Comparison of ENCODE assay signal across 8 mouse cellular contexts in genomic region chr13:23436231-23436661, GRCm38 (mm10). TPM values are rescaled to one million over a fixed set of nuclear protein-coding genes. Genes with fewer than 3 reads are reported as not detected.
A peak's percentile ranks its signal among the peaks of the same experiment; 100 is the strongest.
DNase-seq lines count a peak whose midpoint lies in the region; ATAC-seq and TF ChIP-seq lines count a peak whose summit lies in the region.

No protein-coding gene starts in this region.

- no peak for TF ChIP-seq CTCF in left cerebral cortex, adult 2 months (IDR thresholded peaks at IDR 0.05)

- peak; percentile 54 to 59 for DNase-seq in left cerebral cortex, adult 2 months (ENCODE audit: extremely low spot score in 1 of 2, low spot score in 2 of 2)
- no peak for DNase-seq in left cerebral cortex, adult 11 months (ENCODE audit: low spot score)
- peak; percentile 72 for DNase-seq in MN1 (ENCODE audit: low spot score)
- DNase-seq in embryonic facial prominence, embryonic 14.5 days (ENCODE audit: low spot score): peak; percentile 74
- DNase-seq in ovary, adult 18-20 months (ENCODE audit: low spot score): no peak

- no peaks in the 10 kb centered on the region for H3K36me3 ChIP-seq in embryonic facial prominence, embryonic 14.5 days (ENCODE audit: control insufficient read depth, insufficient read depth, low read length)
- H3K36me3 ChIP-seq in hindbrain, embryonic 12.5 days: no peaks in the 10 kb centered on the region
- no peaks in the 10 kb centered on the region for H3K36me3 ChIP-seq in limb, embryonic 15.5 days
- no peaks in the 10 kb centered on the region for H3K36me3 ChIP-seq in myocyte (ENCODE audit: control insufficient read depth, insufficient read depth)

- H3K9me3 ChIP-seq in embryonic facial prominence, embryonic 14.5 days (ENCODE audit: control insufficient read depth, low read length): no peaks in the 10 kb centered on the region
- H3K9me3 ChIP-seq in hindbrain, embryonic 12.5 days (replicated peaks): no peaks in the 10 kb centered on the region
- no peaks in the 10 kb centered on the region for H3K9me3 ChIP-seq in limb, embryonic 15.5 days

- no peaks in the 10 kb centered on the region for H3K27me3 ChIP-seq in embryonic facial prominence, embryonic 14.5 days (replicated peaks; ENCODE audit: control insufficient read depth, insufficient read depth, low read length)
- H3K27me3 ChIP-seq in hindbrain, embryonic 12.5 days: no peaks in the 10 kb centered on the region
- no peaks in the 10 kb centered on the region for H3K27me3 ChIP-seq in limb, embryonic 15.5 days
- H3K27me3 ChIP-seq in myocyte (ENCODE audit: control insufficient read depth, insufficient read depth, insufficient read length): no peaks in the 10 kb centered on the region

- no peak for TF ChIP-seq POLR2A in myocyte (IDR thresholded peaks at IDR 0.05; ENCODE audit: insufficient read length, low read depth)

- H3K27ac ChIP-seq in left cerebral cortex, adult 2 months: no peak overlapping the region
- H3K27ac ChIP-seq in embryonic facial prominence, embryonic 14.5 days (replicated peaks; ENCODE audit: low read depth, low read length): 0 out of 2 replicates have a peak overlapping the region, but pooled peaks have one; percentile 21
- H3K27ac ChIP-seq in hindbrain, embryonic 12.5 days: no peak overlapping the region
- no peak overlapping the region for H3K27ac ChIP-seq in limb, embryonic 15.5 days

- no peak overlapping the region for H3ac ChIP-seq in myocyte (ENCODE audit: control insufficient read depth, insufficient read length)

- H3K4me3 ChIP-seq in left cerebral cortex, adult 2 months: peak overlapping the region; percentile 47
- peak overlapping the region; percentile 48 for H3K4me3 ChIP-seq in embryonic facial prominence, embryonic 14.5 days (ENCODE audit: low read depth, low read length)
- H3K4me3 ChIP-seq in hindbrain, embryonic 12.5 days: 0 out of 2 replicates have a peak overlapping the region, but pooled peaks have one; percentile 38
- peak overlapping the region; percentile 45 for H3K4me3 ChIP-seq in limb, embryonic 15.5 days
- peak overlapping the region; percentile 35 for H3K4me3 ChIP-seq in myocyte

- H3K4me1 ChIP-seq in embryonic facial prominence, embryonic 14.5 days (ENCODE audit: control insufficient read depth, insufficient read depth, low read length): peaks cover 5% of the 10 kb centered on the region; the same call in 1 of the 2 replicates
- H3K4me1 ChIP-seq in hindbrain, embryonic 12.5 days: 0 out of 2 replicates have a peak, but pooled peaks cover 9% of the 10 kb centered on the region
- peaks cover 3% of the 10 kb centered on the region; the same call in 1 of the 2 replicates for H3K4me1 ChIP-seq in limb, embryonic 15.5 days

- H3K4me2 ChIP-seq in embryonic facial prominence, embryonic 14.5 days (ENCODE audit: low read depth, low read length): peak overlapping the region; percentile 66
- H3K4me2 ChIP-seq in hindbrain, embryonic 12.5 days (replicated peaks): peak overlapping the region; percentile 60
- peak overlapping the region; percentile 62 for H3K4me2 ChIP-seq in limb, embryonic 15.5 days
- H3K4me2 ChIP-seq in myocyte (ENCODE audit: low read depth): peak overlapping the region; percentile 89

- no peaks in the 10 kb centered on the region for H3K79me2 ChIP-seq in myocyte (ENCODE audit: control insufficient read depth, insufficient read depth)

- WGBS in embryonic facial prominence, embryonic 14.5 days: under 1% methylated on average over 11 of the region's 11 CpGs
- under 1% methylated on average over 11 of the region's 11 CpGs for WGBS in hindbrain, embryonic 12.5 days
- 1% methylated on average over 11 of the region's 11 CpGs for WGBS in limb, embryonic 15.5 days

- intact Hi-C loops in left cerebral cortex, adult 2 months (cut with DNase I): loop anchor here (2.0 to 10.0 kb wide), 4 partner anchors 83 to 1724 kb away; partner anchors contain the start of genes Hist1h2ac, Hist1h2bb, Hist1h2bc and Hist1h3c

- H3K9ac ChIP-seq in embryonic facial prominence, embryonic 14.5 days (ENCODE audit: low read depth, low read length): peak overlapping the region; percentile 61; the same call in 1 of the 2 replicates
- H3K9ac ChIP-seq in hindbrain, embryonic 12.5 days: no peak overlapping the region
- no peak overlapping the region for H3K9ac ChIP-seq in limb, embryonic 15.5 days

- no peak for ATAC-seq in embryonic facial prominence, embryonic 14.5 days (ENCODE audit: low read depth)
- ATAC-seq in hindbrain, embryonic 12.5 days (ENCODE audit: low FRiP score): no peak
- no peak for ATAC-seq in limb, embryonic 15.5 days (ENCODE audit: insufficient number of reproducible peaks, low FRiP score, low TSS enrichment, low read depth)

TF ChIP-seq in myocyte, 11 proteins besides CTCF, POLR2A, EP300 and RAD21:
- TF ChIP-seq MAX (IDR thresholded peaks at IDR 0.05; ENCODE audit: low read depth) (no peak), POLR2AphosphoS2 (IDR thresholded peaks at IDR 0.05; ENCODE audit: insufficient read length, low read depth) (no peak), TCF12 (IDR thresholded peaks at IDR 0.05; ENCODE audit: insufficient read depth, poor library complexity, severe bottlenecking) (no peak), SRF (IDR thresholded peaks at IDR 0.05; ENCODE audit: control insufficient read depth, insufficient read length, low read depth) (no peak), REST (IDR thresholded peaks at IDR 0.05; ENCODE audit: insufficient read depth, insufficient read length) (no peak), USF1 (IDR thresholded peaks at IDR 0.05; ENCODE audit: low read depth) (no peak), CEBPB (IDR thresholded peaks at IDR 0.05; ENCODE audit: insufficient read depth, poor library complexity, severe bottlenecking) (0 out of 2 replicates have a peak, but pooled peaks have one; percentile 6)
TF ChIP-seq in myocyte: peak in this region for 1.

RNA-seq across cellular contexts. Expression of gene Abt1, which starts 12.6 kb away (rescaled TPM):
- 1 to 10 TPM; 8.9 to 9.8 TPM for total RNA-seq in left cerebral cortex, adult 2 months (2021)
- 10.3 and 11.6 TPM in 2 replicates for polyA plus RNA-seq in embryonic facial prominence, embryonic 14.5 days (2014; fragmentation: Nextera tagmentation; extraction: Ambion mirVana)
- polyA plus RNA-seq in hindbrain, embryonic 12.5 days (2016; fragmentation: Nextera tagmentation; extraction: Ambion mirVana): 11.6 and 12.0 TPM in 2 replicates
- polyA plus RNA-seq in limb, embryonic 15.5 days (2015; fragmentation: Nextera tagmentation; extraction: Ambion mirVana): 11.9 and 13.9 TPM in 2 replicates
- 7.4 TPM for polyA plus RNA-seq in myocyte (2012; fragmentation: generic; extraction: Trizol)

RNA-seq across cellular contexts. Expression of gene Btn1a1, which starts 29.5 kb away (rescaled TPM):
- total RNA-seq in left cerebral cortex, adult 2 months (2021): not detected
- polyA plus RNA-seq in embryonic facial prominence, embryonic 14.5 days (2014; fragmentation: Nextera tagmentation; extraction: Ambion mirVana): 0.18 TPM in 1 of 2 replicates, not detected in the other
- polyA plus RNA-seq in hindbrain, embryonic 12.5 days (2016; fragmentation: Nextera tagmentation; extraction: Ambion mirVana): 0.12 TPM in 1 of 2 replicates, not detected in the other
- polyA plus RNA-seq in limb, embryonic 15.5 days (2015; fragmentation: Nextera tagmentation; extraction: Ambion mirVana): 0.18 and 0.22 TPM in 2 replicates
- 0.02 TPM for polyA plus RNA-seq in myocyte (2012; fragmentation: generic; extraction: Trizol)

RNA-seq across cellular contexts. Expression of gene Btn2a2, which starts 52.4 kb away (rescaled TPM):
- total RNA-seq in left cerebral cortex, adult 2 months (2021): 1 to 10 TPM in 1 of 2 experiments, under 1 TPM in 1; 0.65 to 1.4 TPM
- 0.40 and 0.51 TPM in 2 replicates for polyA plus RNA-seq in embryonic facial prominence, embryonic 14.5 days (2014; fragmentation: Nextera tagmentation; extraction: Ambion mirVana)
- 0.34 and 0.43 TPM in 2 replicates for polyA plus RNA-seq in hindbrain, embryonic 12.5 days (2016; fragmentation: Nextera tagmentation; extraction: Ambion mirVana)
- 0.61 and 0.67 TPM in 2 replicates for polyA plus RNA-seq in limb, embryonic 15.5 days (2015; fragmentation: Nextera tagmentation; extraction: Ambion mirVana)
- polyA plus RNA-seq in myocyte (2012; fragmentation: generic; extraction: Trizol): 0.20 TPM

Comparison
In these comparisons a context has a peak if more than half of its experiments do, and no peak if none do; other contexts are left out.
1. DNase-seq: peak in left cerebral cortex, adult 2 months (2 of 2), MN1 (single experiment) and embryonic facial prominence, embryonic 14.5 days (single experiment); none in left cerebral cortex, adult 11 months (single experiment) and ovary, adult 18-20 months (single experiment).
2. Peak in every context shown above with its lines, with median percentiles within 50 percentile points of each other: H3K4me3 ChIP-seq and H3K4me2 ChIP-seq.